Mouse (Mus musculus) ES-Bruce4 (cell line): ENCODE measurements at regions not wholly inside any gene's neighbourhood (a gene's known extent, or its start where the extent isn't known, plus 50 kb on each side); places are given as distances from the start of the nearest gene placed in this dataset.

Experiments used
- H3K27ac ChIP-seq: 2 replicates; pipeline ENCODE4 v1.5.1; 2012; ENCODE audit warnings: low read length, inconsistent platforms; ENCODE audit not compliant: insufficient read depth
- H3K27me3 ChIP-seq: 2 replicates; pipeline ENCODE4 v1.6.1; 2012; ENCODE audit warnings: mild to moderate bottlenecking, low read length, inconsistent platforms; ENCODE audit not compliant: control insufficient read depth, poor library complexity, insufficient read depth, severe bottlenecking
- H3K36me3 ChIP-seq: 2 replicates; pipeline ENCODE4 v1.6.1; 2012; ENCODE audit warnings: inconsistent platforms, mild to moderate bottlenecking, low read length, moderate library complexity; ENCODE audit not compliant: control insufficient read depth, poor library complexity, insufficient read depth, severe bottlenecking
- H3K4me1 ChIP-seq: one replicate; pipeline ENCODE4 v1.8.1; 2011; ENCODE audit warnings: low read length; ENCODE audit not compliant: control insufficient read depth, insufficient read depth
- H3K4me3 ChIP-seq: 2 replicates; pipeline ENCODE4 v1.5.1; 2011; ENCODE audit warnings: low read depth, mild to moderate bottlenecking, low read length
- H3K9ac ChIP-seq: 2 replicates; pipeline ENCODE4 v1.6.1; 2012; ENCODE audit warnings: low read depth, mild to moderate bottlenecking, inconsistent platforms; ENCODE audit not compliant: poor library complexity, severe bottlenecking
- H3K9me3 ChIP-seq: replicated peaks from 2 replicates; pipeline ENCODE4 v1.6.1; 2012; ENCODE audit warnings: mild to moderate bottlenecking, low read length, inconsistent platforms; ENCODE audit not compliant: control insufficient read depth, poor library complexity, insufficient read depth, severe bottlenecking
- CTCF ChIP-seq: IDR thresholded peaks from one replicate; pipeline ENCODE4 v1.8.1; 2011; ENCODE audit warnings: low read depth, low read length
- EP300 ChIP-seq: IDR thresholded peaks from 2 replicates; pipeline ENCODE4 v1.6.1; 2011; ENCODE audit warnings: low read depth, low read length; ENCODE audit not compliant: insufficient read depth
- POLR2A ChIP-seq: IDR thresholded peaks from one replicate; pipeline ENCODE4 v1.8.1; 2011; ENCODE audit warnings: low read length; ENCODE audit not compliant: insufficient read depth

- Histone ChIP-seq H3K4me1 (no peaks in the 10 kb centered on the region), H3K27me3 (no peaks in the 10 kb centered on the region), H3K36me3 (no peaks in the 10 kb centered on the region), H3K4me3 (no peak overlapping the region), H3K9ac (no peak overlapping the region), H3K9me3 (no peaks in the 10 kb centered on the region), H3K27ac (no peak overlapping the region)
- TF ChIP-seq CTCF (no peak), POLR2A (no peak), EP300 (no peak)
Observed at GRCm38 (mm10) chr13:102639651-102640050, 53.7 kb upstream of the Cd180 start.

- H3K4me1 ChIP-seq: no peaks in the 10 kb centered on the region
- TF ChIP-seq EP300 (no peak), CTCF (no peak), POLR2A (no peak)
- H3K36me3 ChIP-seq: no peaks in the 10 kb centered on the region
- no peaks in the 10 kb centered on the region for H3K9me3 ChIP-seq
- H3K27ac ChIP-seq: no peak overlapping the region
- H3K4me3 ChIP-seq: no peak overlapping the region
- H3K9ac ChIP-seq: no peak overlapping the region
- no peaks in the 10 kb centered on the region for H3K27me3 ChIP-seq
Observed at GRCm38 (mm10) chr13:102640171-102640570, 53.2 kb upstream of the Cd180 start.
